Mouse (Mus musculus) liver, embryonic 14.5 days (tissue): ENCODE data around the gene Lgals2. TPM values are rescaled to one million over a fixed set of nuclear protein-coding genes. Genes with fewer than 3 reads are reported as not detected.
A peak's percentile ranks its signal among the peaks of the same experiment; 100 is the strongest.

Experiments used
- ATAC-seq: fragments of 200-750 bp; cut with Nextera tagmentation; 2 replicates; pipeline ENCODE4 v1.8.0; 2017; ENCODE audit warnings: moderate number of reproducible peaks, mild to moderate bottlenecking, moderate library complexity; ENCODE audit not compliant: insufficient read depth
- DNase-seq, 3 experiments: peaks; one replicate each; pipeline ENCODE4 v3.0.0-alpha.2; 2012 to 2013; ENCODE audit warnings: low read depth in 3 of 3, low spot score in 3 of 3
- H3K27ac ChIP-seq: fragments of 300-500 bp; sonication (generic); 2 replicates; pipeline ENCODE4 v1.5.1; 2014; ENCODE audit warnings: moderate library complexity, mild to moderate bottlenecking, control low read depth, inconsistent platforms
- H3K27me3 ChIP-seq: fragments of 300-500 bp; sonication (generic); 2 replicates; pipeline ENCODE4 v1.6.1; 2014; ENCODE audit warnings: mild to moderate bottlenecking, low read length, moderate library complexity; ENCODE audit not compliant: control insufficient read depth, insufficient read depth
- H3K36me3 ChIP-seq: fragments of 300-500 bp; sonication (generic); replicated peaks from 2 replicates; pipeline ENCODE4 v1.6.1; 2014; ENCODE audit warnings: low read depth; ENCODE audit not compliant: control insufficient read depth, insufficient read depth
- H3K4me1 ChIP-seq, 2 experiments: fragments of 200-500 bp in 1 of 2; fragments of 300-500 bp in 1 of 2; sonication (generic) in 1 of 2; replicated peaks; 2 replicates each; pipeline ENCODE4 v1.6.1; 2012 to 2014; ENCODE audit warnings: antibody characterized with exemption in 1 of 2, inconsistent platforms in 1 of 2, low read length in 1 of 2; ENCODE audit not compliant: control insufficient read depth in 2 of 2, insufficient read depth in 2 of 2
- H3K4me2 ChIP-seq: fragments of 300-500 bp; sonication (generic); 2 replicates; pipeline ENCODE4 v1.6.1; 2014; ENCODE audit warnings: low read depth, mild to moderate bottlenecking, control low read depth, moderate library complexity
- H3K4me3 ChIP-seq, 2 experiments: fragments of 200-500 bp in 1 of 2; fragments of 300-500 bp in 1 of 2; sonication (generic) in 1 of 2; 2 replicates each; pipeline ENCODE4 v1.5.1; 2012 to 2014; ENCODE audit warnings: low read depth in 2 of 2, low read length in 2 of 2, mild to moderate bottlenecking in 2 of 2, control low read depth in 1 of 2, inconsistent platforms in 1 of 2, moderate library complexity in 1 of 2; ENCODE audit not compliant: insufficient read depth in 1 of 2
- H3K9ac ChIP-seq: fragments of 300-500 bp; sonication (generic); replicated peaks from 2 replicates; pipeline ENCODE4 v1.6.1; 2014; ENCODE audit warnings: mild to moderate bottlenecking, control low read depth, moderate library complexity
- H3K9me3 ChIP-seq: fragments of 300-500 bp; sonication (generic); 2 replicates; pipeline ENCODE4 v1.6.1; 2016; ENCODE audit warnings: low read length, mixed read lengths; ENCODE audit not compliant: control insufficient read depth
- CTCF ChIP-seq: IDR thresholded peaks from 2 replicates; pipeline ENCODE4 v1.5.1; 2016; ENCODE audit warnings: antibody characterized with exemption, low read depth, control low read depth
- EP300 ChIP-seq: IDR thresholded peaks from 2 replicates; pipeline ENCODE4 v1.6.1; 2016; ENCODE audit warnings: antibody characterized with exemption, low read depth
- WGBS: fragments of 180-500 bp; shearing (Covaris S2); extraction: QIAGEN DNeasy Blood & Tissue Kit; methylation state at CpG from one replicate; pipeline ENCODE4 v1.1.7; 2014; ENCODE audit not compliant: insufficient replicate concordance; 5-methylcytosine and 5-hydroxymethylcytosine counted together
- polyA plus RNA-seq, 2 experiments: library from polyadenylated mRNA; depleted of rRNA in 1 of 2; stranded (reverse) in 1 of 2; unstranded in 1 of 2; fragments of >200 nt; fragmentation: Nextera tagmentation in 1 of 2; extraction: Ambion mirVana in 1 of 2; gene quantifications; 2 replicates each; pipeline versions ENCODE4 v1.2.1 to v1.2.3; 2012 to 2014

Gene Lgals2
- polyA plus RNA-seq, 2 experiments: 9.8 to 14.0 TPM

DNA sequence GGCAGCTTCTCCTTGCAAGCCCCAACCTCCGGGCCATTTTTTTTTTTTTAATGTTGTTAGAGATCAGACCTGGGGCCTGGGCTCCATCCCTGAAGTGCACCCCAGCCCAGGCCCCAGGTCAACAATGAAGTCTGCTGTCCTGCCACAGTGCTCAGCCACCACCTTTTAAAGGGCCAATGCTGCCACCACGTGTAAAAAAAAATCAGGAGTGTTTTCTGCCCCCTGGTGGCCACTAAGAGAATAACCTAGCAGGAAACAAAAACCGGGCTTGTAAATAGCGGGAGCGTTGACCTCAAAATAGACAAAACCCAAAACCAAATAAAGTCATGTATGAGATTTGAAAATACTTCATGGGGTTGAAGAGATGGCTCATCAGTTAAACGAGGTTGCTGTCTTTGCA lies 14.4 kb upstream of the Lgals2 start:
- Histone ChIP-seq H3K27ac (no peak overlapping the region), H3K4me1 (peaks cover 0 to 5% of the 10 kb centered on the region in 2 experiments; a peak in 1 of 4 replicates), H3K36me3 (no peaks in the 10 kb centered on the region), H3K27me3 (no peaks in the 10 kb centered on the region), H3K4me3 (no peak overlapping the region), H3K4me2 (no peak overlapping the region), H3K9ac (no peak overlapping the region), H3K9me3 (no peaks in the 10 kb centered on the region)
- 17% methylated on average over 6 of the region's 6 CpGs for WGBS
- ATAC-seq (no peak), DNase-seq (peak in 1 of 3 experiments; percentile 45)
- TF ChIP-seq CTCF (peak; percentile 78), EP300 (no peak)

DNA sequence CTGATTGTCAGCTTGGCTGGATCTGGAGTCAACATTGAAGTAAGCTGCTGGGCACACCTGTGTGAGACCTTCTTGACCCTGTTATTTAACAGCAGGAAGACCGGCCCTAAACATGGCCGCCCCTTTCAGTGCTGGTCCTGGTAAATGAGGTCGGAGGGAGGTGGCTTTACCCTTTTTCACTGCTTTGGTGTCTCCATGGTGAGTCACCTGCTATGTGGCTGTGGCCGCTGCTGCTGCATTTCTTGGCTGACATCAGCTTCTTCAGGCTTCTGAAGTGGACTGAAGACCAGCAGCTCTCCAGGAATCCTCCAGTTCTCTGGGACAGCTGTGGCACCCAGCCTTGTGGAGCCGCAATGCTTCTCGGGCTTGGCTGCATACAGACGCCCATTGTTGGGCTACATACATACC lies 13.5 kb upstream of the Lgals2 start:
- H3K9me3 ChIP-seq: no peaks in the 10 kb centered on the region
- no peak overlapping the region for H3K9ac ChIP-seq
- no peak for TF ChIP-seq EP300
- TF ChIP-seq CTCF: no peak
- ATAC-seq (no peak), DNase-seq (no peak)
- H3K4me3 ChIP-seq: no peak overlapping the region
- no peak overlapping the region for H3K27ac ChIP-seq
- H3K36me3 ChIP-seq: no peaks in the 10 kb centered on the region
- no peak overlapping the region for H3K4me2 ChIP-seq
- 70% methylated on average over 7 of the region's 7 CpGs for WGBS
- peaks cover 0 to 8% of the 10 kb centered on the region in 2 experiments; a peak in 2 of 4 replicates for H3K4me1 ChIP-seq
- H3K27me3 ChIP-seq: no peaks in the 10 kb centered on the region

DNA sequence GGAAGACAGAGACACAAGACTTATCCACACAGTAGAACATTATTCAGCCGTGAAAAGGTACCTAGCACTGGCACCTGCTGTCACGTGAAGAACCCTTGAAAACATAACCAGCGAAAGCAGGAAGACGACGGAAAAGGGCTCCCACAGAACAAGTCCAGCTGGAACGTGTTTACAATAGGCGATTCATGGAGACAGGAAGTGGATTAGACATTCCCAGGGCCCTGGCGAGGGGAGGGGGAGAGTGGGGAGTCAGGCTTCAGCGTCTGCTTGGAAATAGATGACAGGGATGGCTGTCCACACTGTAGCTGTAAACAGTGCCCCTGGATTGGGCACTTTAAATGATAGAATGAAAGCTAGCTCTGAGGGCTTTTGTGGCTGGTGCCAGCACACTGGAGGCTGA lies 13.1 kb upstream of the Lgals2 start:
- WGBS: 47% methylated on average over 9 of the region's 9 CpGs
- no peaks in the 10 kb centered on the region for H3K9me3 ChIP-seq
- no peaks in the 10 kb centered on the region for H3K36me3 ChIP-seq
- H3K4me1 ChIP-seq: peaks cover 0 to 9% of the 10 kb centered on the region in 2 experiments; a peak in 2 of 4 replicates
- H3K4me2 ChIP-seq: no peak overlapping the region
- TF ChIP-seq CTCF: no peak
- no peak for TF ChIP-seq EP300
- H3K27ac ChIP-seq: no peak overlapping the region
- no peak overlapping the region for H3K9ac ChIP-seq
- no peak overlapping the region for H3K4me3 ChIP-seq
- no peaks in the 10 kb centered on the region for H3K27me3 ChIP-seq
- no peak for DNase-seq
- ATAC-seq: no peak

DNA sequence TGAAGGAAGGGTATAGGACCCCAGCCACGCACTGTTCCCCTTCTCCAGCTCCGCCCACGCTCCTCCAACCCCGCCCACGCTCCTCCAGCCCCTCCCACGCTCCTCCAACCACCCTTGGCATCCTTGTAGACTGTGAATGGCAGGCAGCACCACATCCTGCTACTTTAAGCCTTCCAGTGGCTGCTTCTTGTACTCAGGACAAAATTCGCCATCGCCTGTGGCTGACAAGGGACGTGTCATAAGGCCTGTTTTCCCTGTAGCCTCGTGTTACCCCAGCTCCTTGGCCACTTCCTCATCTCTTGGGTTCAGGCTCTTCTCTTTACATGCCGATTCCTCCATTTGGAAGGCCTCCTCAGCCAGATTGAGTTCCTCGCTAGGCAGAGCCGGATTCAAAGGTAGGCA lies 8.5 kb upstream of the Lgals2 start:
- Histone ChIP-seq H3K9ac (no peak overlapping the region), H3K4me2 (no peak overlapping the region), H3K36me3 (no peaks in the 10 kb centered on the region), H3K27ac (no peak overlapping the region), H3K4me1 (peaks cover 0 to 13% of the 10 kb centered on the region in 2 experiments; a peak in 3 of 4 replicates), H3K27me3 (no peaks in the 10 kb centered on the region), H3K9me3 (no peaks in the 10 kb centered on the region), H3K4me3 (no peak overlapping the region)
- ATAC-seq (no peak; the same call in 1 of the 2 replicates), DNase-seq (no peak)
- 16% methylated on average over 13 of the region's 13 CpGs for WGBS
- TF ChIP-seq EP300: no peak
- no peak for TF ChIP-seq CTCF

DNA sequence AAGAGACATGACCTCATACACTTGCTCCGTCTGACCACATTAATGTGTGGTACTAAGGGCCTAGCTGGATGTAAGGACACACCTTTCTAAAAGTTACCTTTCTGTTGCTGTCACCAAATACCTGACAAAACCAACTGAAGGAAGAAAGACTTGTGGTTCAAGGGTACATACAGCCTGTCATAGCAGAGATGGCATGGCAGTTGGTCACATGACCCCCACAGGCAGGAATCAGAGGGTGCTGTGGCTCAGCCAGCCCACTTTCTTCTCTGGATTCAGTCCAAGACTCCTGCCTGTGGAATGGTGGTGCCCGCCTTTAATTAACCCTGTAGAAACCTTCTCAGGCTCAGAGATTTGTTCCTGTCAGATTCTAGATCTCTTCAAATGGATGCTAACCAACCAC lies 7.8 kb upstream of the Lgals2 start:
- Histone ChIP-seq H3K27ac (no peak overlapping the region), H3K9ac (no peak overlapping the region), H3K36me3 (no peaks in the 10 kb centered on the region), H3K9me3 (no peaks in the 10 kb centered on the region), H3K27me3 (no peaks in the 10 kb centered on the region), H3K4me3 (no peak overlapping the region), H3K4me1 (peaks cover 0 to 10% of the 10 kb centered on the region in 2 experiments; a peak in 3 of 4 replicates), H3K4me2 (no peak overlapping the region)
- DNase-seq (no peak), ATAC-seq (no peak)
- 62% methylated on average over 2 of the region's 2 CpGs for WGBS
- TF ChIP-seq EP300 (no peak), CTCF (no peak)
